Mouse (Mus musculus): ENCODE measurements at regions not wholly inside any gene's neighbourhood (a gene's known extent, or its start where the extent isn't known, plus 50 kb on each side); places are given as distances from the start of the nearest gene placed in this dataset.

DNA sequence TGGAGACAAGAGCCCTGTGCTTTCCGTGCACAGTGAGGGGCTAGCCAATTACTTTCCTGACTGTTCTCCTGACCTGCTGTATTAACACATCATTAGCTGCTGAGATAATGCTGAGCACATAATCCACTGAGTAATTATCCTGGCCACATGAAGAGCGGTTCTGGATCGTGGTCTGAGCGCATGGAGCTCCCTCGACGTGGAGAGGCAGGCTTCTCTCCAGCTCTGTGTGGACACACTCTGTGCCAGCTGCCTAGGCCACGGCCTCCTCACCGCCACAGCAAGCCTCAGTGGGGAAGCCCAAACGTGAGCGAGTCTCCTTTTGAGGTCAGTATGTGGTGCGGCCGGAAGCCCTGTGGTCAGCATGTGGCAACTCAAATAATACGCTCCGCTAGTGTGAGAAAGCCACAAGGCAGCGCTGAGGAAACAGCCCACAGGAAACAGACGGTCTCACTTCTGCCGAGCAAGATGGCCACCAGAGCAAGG is 60.7 kb upstream of the Lrig1 start:
- no peaks in the 10 kb centered on the region for H3K36me3 ChIP-seq (ENCODE audit: control insufficient read depth, insufficient read depth)
- no peaks in the 10 kb centered on the region for H3K79me2 ChIP-seq (ENCODE audit: control insufficient read depth, insufficient read depth)
- H3K4me3 ChIP-seq (ENCODE audit: insufficient read depth, poor library complexity, severe bottlenecking) = no peak overlapping the region
- peaks cover 9% of the 10 kb centered on the region for H3K27me3 ChIP-seq (ENCODE audit: control insufficient read depth, insufficient read depth, insufficient read length)
- H3K79me3 ChIP-seq (ENCODE audit: low read depth) = no peaks in the 10 kb centered on the region
- H3ac ChIP-seq (ENCODE audit: control insufficient read depth, insufficient read length, low read depth) = no peak overlapping the region
- TF ChIP-seq MYOG (IDR thresholded peaks at IDR 0.05; ENCODE audit: control insufficient read depth, extremely low read depth, insufficient read length) (no peak), CEBPB (IDR thresholded peaks at IDR 0.05; ENCODE audit: low read depth) (peak; percentile 74), USF1 (IDR thresholded peaks at IDR 0.05; ENCODE audit: low read depth) (no peak), CTCF (IDR thresholded peaks at IDR 0.05; ENCODE audit: control insufficient read depth, insufficient read depth, insufficient read length) (no peak), MYOD1 (IDR thresholded peaks at IDR 0.05; ENCODE audit: control insufficient read depth, insufficient read length, low read depth) (peak; percentile 79), MAX (IDR thresholded peaks at IDR 0.05) (peak; percentile 69), FOSL1 (IDR thresholded peaks at IDR 0.05; ENCODE audit: insufficient read depth, low read length, poor library complexity, severe bottlenecking) (no peak)

DNA sequence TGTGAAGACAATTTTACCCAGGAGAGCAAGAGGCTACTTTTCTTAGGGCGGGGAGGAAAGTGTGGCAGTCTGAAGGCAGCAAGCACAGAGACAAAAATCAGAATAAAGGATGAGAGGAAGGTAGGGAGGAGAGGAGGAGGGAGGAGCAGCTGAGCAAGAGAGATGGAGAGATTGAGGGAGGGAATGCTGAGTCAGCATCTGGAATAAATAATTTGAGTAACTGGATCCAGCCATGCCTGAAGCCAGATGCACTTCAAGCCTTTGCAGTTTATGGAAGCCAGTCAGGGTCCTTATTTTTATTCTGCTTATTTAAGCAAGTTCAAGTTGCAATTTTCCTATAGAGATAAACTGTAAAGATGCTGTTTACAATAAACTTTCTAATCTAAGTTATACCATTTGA is 59.7 kb upstream of the Lrig1 start:
- no peaks in the 10 kb centered on the region for H3K79me2 ChIP-seq (ENCODE audit: control insufficient read depth, insufficient read depth)
- no peak overlapping the region for H3ac ChIP-seq (ENCODE audit: control insufficient read depth, insufficient read length, low read depth)
- H3K4me3 ChIP-seq (ENCODE audit: insufficient read depth, poor library complexity, severe bottlenecking) = no peak overlapping the region
- H3K79me3 ChIP-seq (ENCODE audit: low read depth) = no peaks in the 10 kb centered on the region
- no peaks in the 10 kb centered on the region for H3K36me3 ChIP-seq (ENCODE audit: control insufficient read depth, insufficient read depth)
- peaks cover 7% of the 10 kb centered on the region for H3K27me3 ChIP-seq (ENCODE audit: control insufficient read depth, insufficient read depth, insufficient read length)
- TF ChIP-seq MYOD1 (IDR thresholded peaks at IDR 0.05; ENCODE audit: control insufficient read depth, insufficient read length, low read depth) = no peak
- TF ChIP-seq MAX (IDR thresholded peaks at IDR 0.05) = no peak
- no peak for TF ChIP-seq CEBPB (IDR thresholded peaks at IDR 0.05; ENCODE audit: low read depth)
- TF ChIP-seq CTCF (IDR thresholded peaks at IDR 0.05; ENCODE audit: control insufficient read depth, insufficient read depth, insufficient read length) = no peak
- no peak for TF ChIP-seq FOSL1 (IDR thresholded peaks at IDR 0.05; ENCODE audit: insufficient read depth, low read length, poor library complexity, severe bottlenecking)
- no peak for TF ChIP-seq USF1 (IDR thresholded peaks at IDR 0.05; ENCODE audit: low read depth)
- no peak for TF ChIP-seq MYOG (IDR thresholded peaks at IDR 0.05; ENCODE audit: control insufficient read depth, extremely low read depth, insufficient read length)

DNA sequence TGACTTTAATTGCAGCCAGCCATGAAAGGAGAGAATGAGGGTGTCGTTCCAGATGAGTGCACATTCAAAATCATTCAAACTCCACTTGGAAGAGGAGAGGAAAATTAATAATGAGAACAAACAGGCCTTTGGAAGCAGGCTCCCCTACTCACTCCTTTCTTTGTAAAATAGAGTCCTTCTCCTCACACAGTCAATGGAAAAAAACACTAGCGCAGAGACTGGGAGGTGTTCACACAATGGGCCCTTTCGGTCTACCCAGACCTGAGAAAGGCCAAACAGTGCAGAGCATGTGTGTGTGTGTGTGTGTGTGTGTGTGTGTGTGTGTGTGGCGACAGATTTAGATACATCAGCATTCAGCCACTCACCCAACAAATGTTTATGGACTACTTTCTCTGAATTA is 56.0 kb upstream of the Lrig1 start:
- H3K36me3 ChIP-seq (ENCODE audit: control insufficient read depth, insufficient read depth) = no peaks in the 10 kb centered on the region
- no peak overlapping the region for H3K4me3 ChIP-seq (ENCODE audit: insufficient read depth, poor library complexity, severe bottlenecking)
- H3K79me2 ChIP-seq (ENCODE audit: control insufficient read depth, insufficient read depth) = no peaks in the 10 kb centered on the region
- peaks cover 3% of the 10 kb centered on the region for H3K27me3 ChIP-seq (ENCODE audit: control insufficient read depth, insufficient read depth, insufficient read length)
- no peaks in the 10 kb centered on the region for H3K79me3 ChIP-seq (ENCODE audit: low read depth)
- no peak overlapping the region for H3ac ChIP-seq (ENCODE audit: control insufficient read depth, insufficient read length, low read depth)
- TF ChIP-seq FOSL1 (IDR thresholded peaks at IDR 0.05; ENCODE audit: insufficient read depth, low read length, poor library complexity, severe bottlenecking) (no peak), CTCF (IDR thresholded peaks at IDR 0.05; ENCODE audit: control insufficient read depth, insufficient read depth, insufficient read length) (no peak), MYOD1 (IDR thresholded peaks at IDR 0.05; ENCODE audit: control insufficient read depth, insufficient read length, low read depth) (no peak), MAX (IDR thresholded peaks at IDR 0.05) (no peak), MYOG (IDR thresholded peaks at IDR 0.05; ENCODE audit: control insufficient read depth, extremely low read depth, insufficient read length) (no peak), USF1 (IDR thresholded peaks at IDR 0.05; ENCODE audit: low read depth) (no peak), CEBPB (IDR thresholded peaks at IDR 0.05; ENCODE audit: low read depth) (no peak)

DNA sequence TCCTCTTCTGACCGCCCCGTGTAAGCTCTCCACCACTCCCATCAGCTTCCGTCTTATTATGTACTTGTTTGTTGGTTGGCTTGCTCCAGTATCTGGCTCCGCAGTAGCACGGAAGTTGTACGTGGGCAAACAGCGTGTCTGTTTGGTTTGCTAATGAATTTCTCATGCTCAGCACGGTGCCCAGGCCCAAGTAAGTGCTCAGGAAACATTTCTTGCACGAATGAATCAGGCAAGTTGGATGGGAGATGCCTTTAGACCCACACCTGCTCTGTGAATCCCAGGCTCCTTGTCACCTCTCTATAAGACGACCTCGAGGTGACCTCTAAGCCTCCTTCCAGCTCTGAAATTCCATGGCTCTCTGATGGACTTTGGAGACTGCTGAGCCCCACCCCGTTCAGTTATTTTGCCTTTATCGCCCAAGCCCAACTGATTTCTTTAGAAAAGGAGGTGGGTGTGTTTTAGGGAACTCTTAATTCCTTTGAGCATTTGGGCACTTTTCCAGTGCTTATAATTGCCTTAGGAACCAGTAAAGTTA is 55.4 kb upstream of the Lrig1 start:
- Histone ChIP-seq H3K4me3 (ENCODE audit: insufficient read depth, poor library complexity, severe bottlenecking) (no peak overlapping the region), H3K79me2 (ENCODE audit: control insufficient read depth, insufficient read depth) (no peaks in the 10 kb centered on the region)
- TF ChIP-seq FOSL1 (IDR thresholded peaks at IDR 0.05; ENCODE audit: insufficient read depth, low read length, poor library complexity, severe bottlenecking) = no peak
- no peak for TF ChIP-seq MYOD1 (IDR thresholded peaks at IDR 0.05; ENCODE audit: control insufficient read depth, insufficient read length, low read depth)
- TF ChIP-seq CTCF (IDR thresholded peaks at IDR 0.05; ENCODE audit: control insufficient read depth, insufficient read depth, insufficient read length) = no peak
- no peak for TF ChIP-seq USF1 (IDR thresholded peaks at IDR 0.05; ENCODE audit: low read depth)
- no peak for TF ChIP-seq MAX (IDR thresholded peaks at IDR 0.05)
- TF ChIP-seq MYOG (IDR thresholded peaks at IDR 0.05; ENCODE audit: control insufficient read depth, extremely low read depth, insufficient read length) = no peak
- no peak for TF ChIP-seq CEBPB (IDR thresholded peaks at IDR 0.05; ENCODE audit: low read depth)

DNA sequence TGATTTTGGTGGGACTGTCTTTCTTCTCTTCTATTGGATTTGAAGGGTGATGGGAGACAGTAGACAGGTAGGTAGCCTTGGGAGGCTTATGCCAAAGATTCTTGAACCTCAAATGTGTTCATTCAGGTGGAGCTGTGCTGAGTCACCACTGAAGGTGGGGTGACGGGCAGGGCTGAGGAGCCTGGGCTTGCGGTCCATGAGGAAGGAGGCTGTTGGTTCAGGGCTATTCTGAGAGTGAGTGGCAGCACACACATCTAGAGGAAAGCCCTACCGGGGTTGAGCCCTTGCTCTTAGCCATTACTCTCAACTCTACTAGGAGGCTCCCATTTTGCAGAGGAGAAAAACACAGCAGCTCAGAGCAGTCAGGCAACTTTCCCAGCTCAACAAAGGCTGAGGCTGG is 54.6 kb upstream of the Lrig1 start:
- Histone ChIP-seq H3ac (ENCODE audit: control insufficient read depth, insufficient read length, low read depth) (no peak overlapping the region), H3K4me3 (ENCODE audit: insufficient read depth, poor library complexity, severe bottlenecking) (no peak overlapping the region), H3K36me3 (ENCODE audit: control insufficient read depth, insufficient read depth) (no peaks in the 10 kb centered on the region), H3K79me2 (ENCODE audit: control insufficient read depth, insufficient read depth) (no peaks in the 10 kb centered on the region), H3K27me3 (ENCODE audit: control insufficient read depth, insufficient read depth, insufficient read length) (peaks cover 3% of the 10 kb centered on the region), H3K79me3 (ENCODE audit: low read depth) (no peaks in the 10 kb centered on the region)
- TF ChIP-seq CTCF (IDR thresholded peaks at IDR 0.05; ENCODE audit: control insufficient read depth, insufficient read depth, insufficient read length) (no peak), FOSL1 (IDR thresholded peaks at IDR 0.05; ENCODE audit: insufficient read depth, low read length, poor library complexity, severe bottlenecking) (no peak), CEBPB (IDR thresholded peaks at IDR 0.05; ENCODE audit: low read depth) (no peak)

More for the DNA sequence above, 55.4 kb upstream of the Lrig1 start:
- H3K27me3 ChIP-seq (ENCODE audit: control insufficient read depth, insufficient read depth, insufficient read length) = peaks cover 3% of the 10 kb centered on the region
- H3K79me3 ChIP-seq (ENCODE audit: low read depth) = no peaks in the 10 kb centered on the region
- H3ac ChIP-seq (ENCODE audit: control insufficient read depth, insufficient read length, low read depth) = no peak overlapping the region
- H3K36me3 ChIP-seq (ENCODE audit: control insufficient read depth, insufficient read depth) = no peaks in the 10 kb centered on the region

DNA sequence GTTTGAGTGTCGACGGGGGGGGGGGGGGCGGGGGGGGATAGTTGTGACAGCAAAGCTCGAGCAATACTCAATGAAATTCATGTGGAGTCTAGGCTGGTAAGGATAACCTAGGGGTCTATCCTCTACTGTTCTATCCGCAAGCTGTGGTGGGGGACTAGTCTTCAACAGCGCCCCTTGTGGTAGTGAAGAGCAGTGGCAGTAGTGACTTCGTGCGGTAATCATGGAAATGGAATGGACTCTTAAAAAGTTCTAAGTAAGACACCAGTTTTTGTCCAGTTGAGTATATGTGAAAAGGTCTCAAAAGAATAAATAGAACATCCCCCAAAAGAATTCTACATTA is 51.1 kb upstream of the Lrig1 start:
- TF ChIP-seq CEBPB (IDR thresholded peaks at IDR 0.05; ENCODE audit: low read depth) = no peak
- no peak for TF ChIP-seq MYOG (IDR thresholded peaks at IDR 0.05; ENCODE audit: control insufficient read depth, extremely low read depth, insufficient read length)
- no peak for TF ChIP-seq FOSL1 (IDR thresholded peaks at IDR 0.05; ENCODE audit: insufficient read depth, low read length, poor library complexity, severe bottlenecking)
- TF ChIP-seq CTCF (IDR thresholded peaks at IDR 0.05; ENCODE audit: control insufficient read depth, insufficient read depth, insufficient read length) = no peak
- no peak for TF ChIP-seq MYOD1 (IDR thresholded peaks at IDR 0.05; ENCODE audit: control insufficient read depth, insufficient read length, low read depth)
- TF ChIP-seq USF1 (IDR thresholded peaks at IDR 0.05; ENCODE audit: low read depth) = no peak
- TF ChIP-seq MAX (IDR thresholded peaks at IDR 0.05) = no peak
- Histone ChIP-seq H3K79me3 (ENCODE audit: low read depth) (no peaks in the 10 kb centered on the region), H3K4me3 (ENCODE audit: insufficient read depth, poor library complexity, severe bottlenecking) (no peak overlapping the region), H3ac (ENCODE audit: control insufficient read depth, insufficient read length, low read depth) (no peak overlapping the region), H3K79me2 (ENCODE audit: control insufficient read depth, insufficient read depth) (no peaks in the 10 kb centered on the region), H3K27me3 (ENCODE audit: control insufficient read depth, insufficient read depth, insufficient read length) (no peaks in the 10 kb centered on the region), H3K36me3 (ENCODE audit: control insufficient read depth, insufficient read depth) (no peaks in the 10 kb centered on the region)
